Mouse (Mus musculus) layer of hippocampus, postnatal 14 days (tissue): ENCODE measurements around the gene Mrc1. TPM values are rescaled to one million over a fixed set of nuclear protein-coding genes. Genes with fewer than 3 reads are reported as not detected.
"Not testable (repeated sequence)": the region's sequence is repeated elsewhere in the genome, so short reads cannot be mapped to it uniquely, and the experiment has no call there.

Experiments used
- DNase-seq, 2 experiments: peaks; one replicate each; pipeline ENCODE4 v3.0.0; 2021 to 2022; ENCODE audit warnings: low spot score in 2 of 2, mixed read lengths in 1 of 2
- long read RNA-seq, 2 experiments: library from polyadenylated mRNA; stranded (forward); transcript quantifications; one replicate each; pipeline ENCODE4 v2.0.0; 2021
- total RNA-seq, 2 experiments: library from RNA; stranded (reverse); gene quantifications; 2 replicates each; pipeline ENCODE4 v1.2.3; 2021

Mrc1 gene
- total RNA-seq, result 1 to 10 TPM; 6.1 to 7.9 TPM
- long read RNA-seq, experiment 1, full-length matches to known transcripts, result 1 of 1 reads
- long read RNA-seq, experiment 1, partial matches to known transcripts, result 0 of 1 reads
- long read RNA-seq, experiment 1, other reads (novel, unspliced or antisense), result 0 of 1 reads
- long read RNA-seq, experiment 2, full-length matches to known transcripts, result 3 of 5 reads
- long read RNA-seq, experiment 2, partial matches to known transcripts, result 2 of 5 reads
- long read RNA-seq, experiment 2, other reads (novel, unspliced or antisense), result 0 of 5 reads

DNA sequence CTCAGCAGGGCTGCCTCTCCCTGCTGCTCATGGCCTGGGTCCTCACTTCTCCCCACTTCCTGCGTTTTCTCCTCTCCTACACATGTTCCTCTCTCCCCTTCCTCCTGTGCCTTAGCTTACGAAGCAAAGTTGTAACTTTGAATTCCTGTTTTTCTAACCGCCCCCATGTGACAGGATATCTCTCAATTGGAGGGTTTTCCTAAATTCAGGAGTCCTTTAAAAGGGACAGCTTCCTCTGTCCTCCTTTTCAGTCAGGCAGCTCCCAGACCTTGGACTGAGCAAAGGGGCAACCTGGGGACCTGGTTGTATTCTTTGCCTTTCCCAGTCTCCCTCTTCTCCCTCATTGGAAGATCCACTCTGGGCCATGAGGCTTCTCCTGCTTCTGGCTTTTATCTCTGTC lies at the start of gene Mrc1:
Gene Mrc1, plus strand, starts transcription at position 244 of the 400 bp plus-strand sequence.
- DNase-seq, result no peak

- no peak for DNase-seq
These were observed 44.8 kb upstream of the Mrc1 start for GRCm38 (mm10) chr2:14184375-14184774.

DNA sequence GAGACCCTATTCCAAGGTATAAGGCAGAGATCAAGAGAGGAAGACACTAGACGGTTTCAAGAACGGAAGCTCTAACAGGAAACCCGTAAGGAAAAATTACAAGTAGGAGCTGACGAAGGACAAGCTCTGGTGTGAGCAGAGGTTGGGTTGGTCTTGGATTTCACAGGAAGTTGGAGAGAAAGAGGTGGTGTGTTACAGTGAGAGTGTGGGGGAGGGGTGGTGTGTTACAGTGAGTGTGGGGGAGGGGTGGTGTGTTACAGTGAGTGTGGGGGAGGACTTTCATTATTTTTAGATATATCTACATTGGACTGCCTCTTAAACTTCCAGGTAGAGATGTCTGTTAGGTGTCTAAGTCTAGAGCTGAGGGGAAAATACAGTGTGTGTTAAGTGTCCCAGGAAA lies 38.5 kb upstream of the Mrc1 start:
- no peak for DNase-seq

DNA sequence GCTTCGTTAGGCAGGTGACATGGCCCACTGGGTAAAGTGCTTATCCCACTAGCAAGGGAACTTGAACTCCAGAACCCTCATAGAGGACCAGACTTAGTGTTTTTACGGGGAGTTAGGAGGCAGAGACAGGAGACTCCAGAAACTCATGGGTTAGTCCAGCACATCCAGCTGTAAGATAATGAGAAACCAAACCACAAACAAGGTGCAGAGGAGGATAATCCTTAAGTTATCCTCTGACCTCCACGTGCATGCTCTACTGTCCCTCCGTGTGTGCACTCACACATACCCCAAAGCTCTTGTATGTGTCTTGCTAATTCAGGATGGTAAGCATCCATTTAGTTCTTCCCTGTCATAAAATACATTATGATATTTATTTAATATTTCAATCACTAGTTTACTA lies 37.6 kb upstream of the Mrc1 start:
- DNase-seq, result no peak

- DNase-seq, result no peak
These were observed 37.1 kb upstream of the Mrc1 start for GRCm38 (mm10) chr2:14192046-14192445.

- not testable (repeated sequence) for DNase-seq
These were observed 30.8 kb upstream of the Mrc1 start for GRCm38 (mm10) chr2:14198325-14198903.

GRCm38 (mm10) chr2:14199621-14200020 lies 29.6 kb upstream of the Mrc1 start:
- DNase-seq, result no peak

- not testable (repeated sequence) for DNase-seq
These were observed 28.2 kb upstream of the Mrc1 start for GRCm38 (mm10) chr2:14200879-14201445.

DNA sequence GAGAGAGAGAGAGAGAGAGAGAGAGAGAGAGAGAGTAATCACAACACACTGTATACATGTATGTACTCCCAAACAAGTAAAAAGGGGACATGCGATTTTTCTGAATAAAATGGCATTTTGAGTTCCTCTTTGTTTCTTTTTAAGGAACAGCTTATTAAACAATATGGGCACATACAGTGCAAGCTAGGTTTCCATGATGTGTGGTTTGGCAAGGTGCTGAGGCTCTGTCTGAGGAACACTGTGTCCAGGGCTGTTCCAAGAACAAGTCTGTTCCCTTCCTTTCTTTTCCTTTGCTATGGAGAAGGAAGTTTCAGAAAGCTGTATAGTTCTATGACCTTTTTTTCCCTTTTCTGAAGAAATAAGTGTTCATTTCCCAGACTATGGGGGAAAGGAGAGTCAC lies 24.9 kb upstream of the Mrc1 start:
- DNase-seq, result no peak

- DNase-seq, result no peak
These were observed 22.4 kb upstream of the Mrc1 start for GRCm38 (mm10) chr2:14206798-14207197.

- no peak for DNase-seq
These were observed 18.5 kb upstream of the Mrc1 start for GRCm38 (mm10) chr2:14210731-14211130.

GRCm38 (mm10) chr2:14211606-14212005 lies 17.6 kb upstream of the Mrc1 start:
- no peak for DNase-seq

DNA sequence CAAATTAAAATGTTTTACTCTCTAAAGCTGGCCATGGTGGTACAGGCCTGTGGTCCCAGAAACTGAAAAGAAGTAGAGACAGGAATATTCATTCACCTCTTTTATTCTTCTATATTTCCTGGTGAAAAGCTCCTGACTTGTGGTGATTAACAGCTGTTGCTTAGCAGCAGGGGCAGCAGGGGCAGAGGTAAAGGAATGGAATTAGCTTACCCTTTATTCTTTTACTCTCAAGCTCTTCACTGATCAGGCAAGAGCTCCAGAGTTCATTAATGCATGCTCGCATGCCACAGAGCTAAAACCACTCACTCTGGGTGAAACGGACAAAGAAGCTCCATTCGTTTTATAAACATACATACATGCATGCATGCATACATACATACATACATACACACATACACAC lies 14.4 kb upstream of the Mrc1 start:
- no peak for DNase-seq

DNA sequence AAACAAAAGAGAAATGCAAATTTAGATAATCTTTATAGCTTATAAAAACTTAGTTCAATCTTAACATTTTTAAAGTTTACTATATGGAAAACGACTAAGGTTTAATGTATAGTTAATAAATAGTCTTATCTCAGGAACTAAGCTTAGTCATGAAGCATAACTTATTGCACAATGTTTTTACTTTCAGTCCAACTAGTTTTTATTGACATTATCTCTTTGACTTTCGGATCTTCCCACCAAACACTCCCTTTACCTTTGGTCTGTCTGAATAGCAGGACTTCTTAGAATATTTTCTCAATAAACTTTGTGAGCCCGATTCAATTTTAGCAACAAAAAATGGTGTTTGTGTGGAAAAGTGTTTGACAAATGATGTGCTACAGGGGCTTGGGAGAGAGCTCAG lies 12.5 kb upstream of the Mrc1 start:
- DNase-seq, result no peak

DNA sequence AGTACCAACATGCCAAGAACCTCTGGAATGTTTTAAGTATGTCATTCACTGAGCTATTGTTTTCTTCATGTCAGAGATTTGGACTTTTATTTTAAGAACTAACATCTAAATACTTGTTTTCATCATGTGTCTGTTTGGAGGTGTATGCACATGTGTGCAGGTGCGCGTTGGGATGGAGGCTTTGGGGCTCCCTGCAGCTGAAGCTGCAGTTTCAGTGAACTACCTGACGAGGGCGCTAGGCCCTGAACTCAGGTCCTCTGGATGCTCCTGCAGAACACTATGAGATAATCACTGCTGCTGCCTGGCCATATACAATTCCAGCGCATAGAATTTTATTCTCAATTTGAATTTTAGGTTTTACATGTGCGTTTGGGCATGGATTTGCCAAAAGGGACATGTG lies 11.1 kb upstream of the Mrc1 start:
- no peak for DNase-seq

DNA sequence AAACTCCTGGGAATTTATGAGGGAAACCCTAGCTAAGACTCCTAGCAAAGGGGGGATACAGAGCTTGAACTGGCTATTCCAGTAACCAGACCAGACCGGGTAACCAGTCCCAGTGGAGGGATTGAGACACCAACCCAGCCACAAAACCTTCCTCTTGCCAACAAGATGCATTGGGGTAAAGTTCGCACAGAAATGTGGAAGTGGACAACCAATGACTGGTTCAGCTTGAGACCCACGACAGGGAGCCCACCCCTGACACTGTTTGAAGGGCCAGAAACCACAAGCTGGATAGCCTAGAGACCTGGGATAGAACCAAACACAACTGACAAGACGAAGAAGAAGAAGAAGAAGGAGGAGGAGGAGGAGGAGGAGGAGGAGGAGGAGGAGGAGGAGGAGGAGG lies 4.8 kb upstream of the Mrc1 start:
- no peak for DNase-seq

DNA sequence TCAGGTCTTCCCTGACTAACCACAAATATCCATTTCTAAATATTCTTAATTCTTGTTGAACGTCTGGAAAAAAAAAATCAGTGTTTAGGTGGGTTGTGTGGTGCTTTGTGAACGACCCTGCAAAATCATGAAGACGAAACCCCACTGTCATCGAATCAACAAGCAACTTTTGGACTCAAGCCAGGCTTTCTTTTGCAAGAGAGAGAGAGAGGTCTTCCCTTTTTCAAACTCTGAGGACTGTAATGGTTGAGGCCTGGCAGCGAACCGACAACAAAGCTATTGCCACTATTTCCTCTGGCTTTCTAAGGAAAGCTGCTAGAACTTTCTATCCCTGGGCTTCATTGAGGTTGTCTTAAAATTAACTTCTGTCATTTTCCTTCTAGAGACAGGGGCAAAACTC lies 697 bp upstream of the Mrc1 start:
- peak in 1 of 2 experiments; percentile 8 for DNase-seq

DNA sequence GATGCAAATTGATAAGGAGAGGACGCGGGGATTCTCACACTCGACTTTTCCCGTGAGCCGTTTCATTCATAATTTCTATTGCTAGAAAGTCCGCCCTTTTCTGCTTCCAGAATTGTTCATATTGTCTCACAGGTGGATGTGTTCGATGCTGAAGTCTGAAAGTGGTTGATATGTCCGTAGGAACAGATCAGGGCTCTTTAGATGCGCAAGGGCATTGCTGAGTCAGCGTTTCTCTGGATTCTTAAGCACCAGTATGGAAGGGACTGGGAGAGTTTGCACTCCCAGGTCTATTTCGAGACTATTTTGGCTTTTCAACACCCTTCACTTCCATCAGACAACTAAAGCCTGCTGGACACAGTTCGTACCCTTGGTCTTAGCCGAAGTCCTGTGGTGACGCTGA lies 787 bp downstream of the Mrc1 start:
- DNase-seq, result no peak

- DNase-seq, result no peak
These were observed 3.7 kb downstream of the Mrc1 start for GRCm38 (mm10) chr2:14232897-14233296.

DNA sequence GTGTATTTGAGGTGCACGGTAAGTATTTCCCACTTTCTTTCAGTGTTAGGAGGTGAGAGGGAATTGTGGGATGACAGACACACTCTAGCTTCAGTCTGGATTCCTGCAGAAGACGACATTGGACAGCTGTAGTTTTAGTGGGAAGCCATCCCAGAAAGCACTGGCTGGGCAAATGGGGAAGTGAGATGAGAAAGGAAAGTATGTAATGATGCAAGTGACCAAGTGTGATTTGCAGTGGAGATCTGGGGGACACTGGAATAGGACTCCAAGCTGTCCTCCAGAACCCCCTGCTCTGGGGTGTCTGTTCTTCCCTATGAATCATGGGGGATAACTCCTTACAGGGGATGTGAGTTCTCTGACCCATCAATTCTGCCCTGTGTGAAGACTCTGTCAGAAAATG lies 4.8 kb downstream of the Mrc1 start:
- DNase-seq, result no peak

DNA sequence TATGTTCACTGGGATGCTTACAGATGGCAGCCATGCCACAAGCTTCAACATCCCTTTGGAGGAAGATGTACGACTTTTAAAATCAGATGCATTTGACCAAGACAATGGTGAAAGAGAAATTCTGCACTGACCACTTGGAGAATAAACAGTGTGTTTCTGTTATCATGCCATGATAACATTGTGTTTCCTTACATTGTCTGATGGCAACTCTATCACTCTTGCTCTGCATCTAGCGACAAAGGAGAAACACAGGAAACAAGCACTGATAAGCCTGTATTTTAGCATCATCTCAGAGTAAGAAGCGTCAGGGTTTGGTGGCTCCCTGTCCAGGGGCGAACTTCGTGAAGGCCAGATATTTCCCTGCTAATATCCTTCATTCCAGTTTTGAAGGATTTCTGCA lies 6.1 kb downstream of the Mrc1 start:
- DNase-seq, result no peak

DNA sequence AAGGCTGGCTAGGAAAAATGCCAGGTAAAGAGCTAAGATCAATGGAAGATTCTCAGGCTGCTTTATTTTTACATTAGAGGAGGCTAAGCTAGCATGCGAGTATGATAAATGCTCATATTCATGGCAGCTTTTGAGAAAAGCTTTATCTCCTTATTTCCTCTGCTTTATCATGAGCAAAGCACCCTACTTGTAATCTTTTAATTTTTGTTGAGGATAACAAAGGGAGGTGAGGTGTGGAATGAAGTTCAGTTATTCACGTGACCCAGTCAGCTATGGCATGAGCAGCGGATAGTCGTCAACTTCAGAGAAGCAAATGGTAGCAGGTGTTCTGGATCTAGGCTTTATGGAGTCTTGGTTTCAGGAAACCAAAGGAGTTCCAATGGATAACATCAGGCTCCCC lies 7.7 kb downstream of the Mrc1 start:
- no peak for DNase-seq

- no peak for DNase-seq
These were observed 8.5 kb downstream of the Mrc1 start for GRCm38 (mm10) chr2:14237723-14238122.
